Mouse (Mus musculus) adrenal gland, postnatal 4 days (tissue): ENCODE measurements at regions not wholly inside any gene's neighbourhood (a gene's known extent, or its start where the extent isn't known, plus 50 kb on each side); places are given as distances from the start of the nearest gene placed in this dataset.

ENCODE experiments used
- DNase-seq, 2 experiments: peaks; one replicate each; pipeline ENCODE4 v3.0.0; 2021 to 2022; ENCODE audit warnings: low spot score in 2 of 2, mixed read lengths in 2 of 2

GRCm38 (mm10) chr15:36919704-36920103, 87.9 kb downstream of the Zfp706 start:
- DNase-seq = no peak

GRCm38 (mm10) chr15:36919209-36919608, 88.4 kb downstream of the Zfp706 start:
- DNase-seq = no peak

GRCm38 (mm10) chr15:36916998-36917397, 90.6 kb downstream of the Zfp706 start:
- no peak for DNase-seq

- DNase-seq = no peak
Measured at GRCm38 (mm10) chr15:36914239-36915100, 93.1 kb downstream of the Zfp706 start.

- no peak for DNase-seq
Measured at GRCm38 (mm10) chr15:36913308-36913707, 94.3 kb downstream of the Zfp706 start.

- DNase-seq = no peak
Measured at GRCm38 (mm10) chr15:36910272-36910671, 97.3 kb downstream of the Zfp706 start.

GRCm38 (mm10) chr15:36909494-36909893, 98.1 kb downstream of the Zfp706 start:
- DNase-seq = no peak

- no peak for DNase-seq
Measured at GRCm38 (mm10) chr15:36906789-36907188, 100.8 kb downstream of the Zfp706 start.

- no peak for DNase-seq
Measured at GRCm38 (mm10) chr15:36906052-36906451, 101.5 kb downstream of the Zfp706 start.

GRCm38 (mm10) chr15:36903922-36904321, 103.7 kb downstream of the Zfp706 start:
- no peak for DNase-seq

GRCm38 (mm10) chr15:36903309-36903708, 104.3 kb downstream of the Zfp706 start:
- no peak for DNase-seq

- DNase-seq = no peak
Measured at GRCm38 (mm10) chr15:36901830-36902285, 105.7 kb downstream of the Zfp706 start.

- no peak for DNase-seq
Measured at GRCm38 (mm10) chr15:36901350-36901749, 106.2 kb downstream of the Zfp706 start.

GRCm38 (mm10) chr15:36900940-36901339, 106.6 kb downstream of the Zfp706 start:
- no peak for DNase-seq

GRCm38 (mm10) chr15:36899882-36900281, 107.7 kb downstream of the Zfp706 start:
- DNase-seq = no peak

GRCm38 (mm10) chr15:36898857-36899523, 108.6 kb downstream of the Zfp706 start:
- DNase-seq = no peak

- no peak for DNase-seq
Measured at GRCm38 (mm10) chr15:36898326-36898725, 109.2 kb downstream of the Zfp706 start.

- no peak for DNase-seq
Measured at GRCm38 (mm10) chr15:36896265-36896664, 111.3 kb downstream of the Zfp706 start.

- no peak for DNase-seq
Measured at GRCm38 (mm10) chr15:36895031-36895430, 112.5 kb downstream of the Zfp706 start.

GRCm38 (mm10) chr15:36893407-36893969, 114.1 kb downstream of the Zfp706 start:
- no peak for DNase-seq

GRCm38 (mm10) chr15:36892576-36893205, 114.9 kb downstream of the Zfp706 start:
- no peak for DNase-seq

- DNase-seq = no peak
Measured at GRCm38 (mm10) chr15:36891851-36892250, 115.7 kb downstream of the Zfp706 start.
